Mouse (Mus musculus) hematopoietic multipotent progenitor cell, adult 10-12 weeks (in vitro differentiated cells): ENCODE results near the gene 9530068E07Rik. TPM values are rescaled to one million over a fixed set of nuclear protein-coding genes. Genes with fewer than 3 reads are reported as not detected.

Source experiments
- polyA plus RNA-seq: library from polyadenylated mRNA; stranded (reverse); fragments of >175 nt; gene quantifications from 2 replicates; pipeline ENCODE4 v1.2.3, GENCODE M21; 2012; ENCODE audit warnings: low replicate concordance

9530068E07Rik gene
- polyA plus RNA-seq, result 106 and 218 TPM in 2 replicates

GRCm38 (mm10) chr11:52395940-52396596 lies at the start of gene 9530068E07Rik:
TSS of gene 9530068E07Rik (plus strand) at chr11:52396428.

GRCm38 (mm10) chr11:52360471-52361277 lies 35.6 kb upstream of the 9530068E07Rik start, which contains the start of gene Vdac1:
TSS of gene Vdac1 (plus strand) at chr11:52360860.

Other genes with a start within 250 kb of the 9530068E07Rik start
- not detected in 2 replicates for gene Olfr1371, start 182.4 kb upstream of the 9530068E07Rik start, polyA plus RNA-seq
- gene Skp1a, start 164.4 kb upstream of the 9530068E07Rik start, polyA plus RNA-seq, result 3.8 and 14.4 TPM in 2 replicates
- 309 and 338 TPM in 2 replicates for gene Tcf7, start 113.4 kb upstream of the 9530068E07Rik start, polyA plus RNA-seq
- 7.5 and 16.4 TPM in 2 replicates for gene Vdac1, start 35.6 kb upstream of the 9530068E07Rik start, polyA plus RNA-seq